Mouse (Mus musculus) adrenal gland, postnatal 4 days (tissue): ENCODE results near the gene Zfp668. TPM values are rescaled to one million over a fixed set of nuclear protein-coding genes. Genes with fewer than 3 reads are reported as not detected.

Source experiments
- total RNA-seq, 2 experiments: library from RNA; stranded (reverse); gene quantifications; 2 replicates each; pipeline ENCODE4 v1.2.3; 2021

The Zfp668 gene
- total RNA-seq, 2 experiments from 2014 or later = 13.4 to 13.7 TPM

Other genes starting within 250 kb of the Zfp668 start
- 100 to 1,000 TPM; 129 to 135 TPM for gene Bcl7c, start 167.9 kb downstream of the Zfp668 start, total RNA-seq
- gene Ctf1, start 164.1 kb downstream of the Zfp668 start, total RNA-seq = 1 to 10 TPM; 5.2 to 5.4 TPM
- gene Ctf2, start 144.7 kb downstream of the Zfp668 start, total RNA-seq = not detected
- gene Fbxl19, start 132.3 kb downstream of the Zfp668 start, total RNA-seq = 10 to 100 TPM; 24.6 to 26.0 TPM
- gene Orai3, start 107.0 kb downstream of the Zfp668 start, total RNA-seq = 10 to 100 TPM; 26.7 to 28.9 TPM
- gene Setd1a, start 100.2 kb downstream of the Zfp668 start, total RNA-seq = 10 to 100 TPM; 63.9 to 64.9 TPM
- gene Gm49388, start 91.2 kb downstream of the Zfp668 start, total RNA-seq = 1 to 10 TPM; 6.2 to 8.1 TPM
- gene Hsd3b7, start 76.2 kb downstream of the Zfp668 start, total RNA-seq = 10 to 100 TPM; 36.9 to 49.1 TPM
- 100 to 1,000 TPM; 101 to 106 TPM for gene Stx4a, start 52.5 kb downstream of the Zfp668 start, total RNA-seq
- 10 to 100 TPM; 11.8 to 12.2 TPM for gene Stx1b, start 52.3 kb downstream of the Zfp668 start, total RNA-seq
- gene Zfp646, start 607 bp downstream of the Zfp668 start, total RNA-seq = 10 to 100 TPM; 50.2 to 55.8 TPM
- 1 to 10 TPM in 1 of 2 experiments, under 1 TPM in 1; 0.87 to 2.9 TPM for gene Prss53, start 14.1 kb upstream of the Zfp668 start, total RNA-seq
- gene Gm21974, start 18.6 kb upstream of the Zfp668 start, total RNA-seq = not detected
- gene Vkorc1, start 18.8 kb upstream of the Zfp668 start, total RNA-seq = 10 to 100 TPM; 71.8 to 93.6 TPM
- gene Bckdk, start 27.3 kb upstream of the Zfp668 start, total RNA-seq = 100 to 1,000 TPM; 105 to 112 TPM
- gene Kat8, start 35.7 kb upstream of the Zfp668 start, total RNA-seq = 10 to 100 TPM; 27.5 to 30.8 TPM
- gene Prss8, start 53.3 kb upstream of the Zfp668 start, total RNA-seq = 10 to 100 TPM in 1 of 2 experiments, 1 to 10 TPM in 1; 1.2 to 13.9 TPM
- 1 to 10 TPM; 6.4 to 8.1 TPM for gene Prss36, start 69.9 kb upstream of the Zfp668 start, total RNA-seq
- 100 to 1,000 TPM; 555 to 559 TPM for gene Fus, start 90.6 kb upstream of the Zfp668 start, total RNA-seq
- 10 to 100 TPM; 14.7 to 15.3 TPM for gene Pycard, start 117.0 kb upstream of the Zfp668 start, total RNA-seq
- gene Trim72, start 127.1 kb upstream of the Zfp668 start, total RNA-seq = 1 to 10 TPM; 3.4 to 8.6 TPM
- 1 to 10 TPM; 3.3 to 5.6 TPM for gene Itgam, start 185.8 kb upstream of the Zfp668 start, total RNA-seq
- gene Gm49368, start 185.9 kb upstream of the Zfp668 start, total RNA-seq = not detected